Mouse (Mus musculus) G1E (cell line): Measurements from ENCODE around the gene Alkbh7.

Experiments
- CTCF ChIP-seq: IDR thresholded peaks from 2 replicates; pipeline ENCODE4 v1.5.1; 2012; ENCODE audit warnings: low read depth, low read length, inconsistent platforms, mixed read lengths
- GATA1 ChIP-seq: IDR thresholded peaks from 2 replicates; pipeline ENCODE4 v1.6.1; 2012; ENCODE audit warnings: borderline replicate concordance, low read length, inconsistent platforms, mixed read lengths
- POLR2AphosphoS5 ChIP-seq: IDR thresholded peaks from 2 replicates; pipeline ENCODE4 v1.6.1; 2012; ENCODE audit warnings: low read depth, low read length, inconsistent platforms; ENCODE audit not compliant: insufficient replicate concordance

DNA sequence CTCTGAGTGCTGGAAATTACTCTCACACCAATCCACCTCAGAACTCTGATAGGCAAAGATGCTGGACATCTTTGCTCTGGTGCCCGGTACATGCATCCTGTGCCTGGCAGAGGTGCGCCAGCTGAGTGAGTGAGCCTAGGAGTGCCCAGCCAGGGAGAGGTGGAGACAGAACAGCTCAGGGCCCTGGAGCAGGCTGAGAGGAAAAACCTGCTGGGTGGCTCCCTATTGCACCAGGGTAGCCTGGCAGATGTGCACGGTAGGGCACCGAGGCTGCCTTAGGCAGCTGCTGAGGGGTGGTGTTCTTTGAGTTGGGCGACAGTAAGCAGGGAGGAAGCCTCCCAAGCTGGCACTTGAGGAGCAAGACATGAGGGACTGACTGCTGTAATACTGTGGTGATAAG, 15.1 kb upstream of the Alkbh7 start, which contains the start of gene Acer1:
- TF ChIP-seq CTCF, result no peak
- no peak for TF ChIP-seq GATA1
- TF ChIP-seq POLR2AphosphoS5, result no peak
